Mouse (Mus musculus) layer of hippocampus, adult 9-10 months (tissue): ENCODE measurements at regions not wholly inside any gene's neighbourhood (a gene's known extent, or its start where the extent isn't known, plus 50 kb on each side); places are given as distances from the start of the nearest gene placed in this dataset.

Experiments used
- DNase-seq: peaks from one replicate; pipeline ENCODE4 v3.0.0; 2022; ENCODE audit warnings: low spot score

- DNase-seq: no peak
These were observed 87.5 kb upstream of the Fam3c start for GRCm38 (mm10) chr6:22443573-22443972.

GRCm38 (mm10) chr6:22443170-22443569 lies 87.1 kb upstream of the Fam3c start:
- DNase-seq: no peak

GRCm38 (mm10) chr6:22442591-22442990 lies 86.5 kb upstream of the Fam3c start:
- no peak for DNase-seq

GRCm38 (mm10) chr6:22439871-22440270 lies 83.8 kb upstream of the Fam3c start:
- no peak for DNase-seq

GRCm38 (mm10) chr6:22429026-22429425 lies 73.0 kb upstream of the Fam3c start:
- DNase-seq: no peak

GRCm38 (mm10) chr6:22424161-22424807 lies 68.2 kb upstream of the Fam3c start:
- no peak for DNase-seq

GRCm38 (mm10) chr6:22423070-22423980 lies 67.3 kb upstream of the Fam3c start:
- no peak for DNase-seq

GRCm38 (mm10) chr6:22421551-22421950 lies 65.5 kb upstream of the Fam3c start:
- no peak for DNase-seq

GRCm38 (mm10) chr6:22418279-22418678 lies 62.2 kb upstream of the Fam3c start:
- DNase-seq: no peak

- no peak for DNase-seq
These were observed 61.1 kb upstream of the Fam3c start for GRCm38 (mm10) chr6:22417189-22417588.

GRCm38 (mm10) chr6:22411796-22412195 lies 55.8 kb upstream of the Fam3c start:
- DNase-seq: no peak

- no peak for DNase-seq
These were observed 53.0 kb upstream of the Fam3c start for GRCm38 (mm10) chr6:22408808-22409589.
